Mouse (Mus musculus) liver, adult 2 months (tissue): ENCODE measurements at regions not wholly inside any gene's neighbourhood (a gene's known extent, or its start where the extent isn't known, plus 50 kb on each side); places are given as distances from the start of the nearest gene placed in this dataset.

Source experiments
- DNase-seq: peaks from one replicate; pipeline ENCODE4 v3.0.0-alpha.2; 2011; ENCODE audit warnings: low read depth, low spot score; ENCODE audit errors: extremely low read depth
- H3K27ac ChIP-seq: fragments of 200-500 bp; replicated peaks from 2 replicates; pipeline ENCODE4 v1.5.1; 2012; ENCODE audit warnings: low read depth, mild to moderate bottlenecking, control low read depth, inconsistent platforms, low read length; ENCODE audit not compliant: insufficient read depth
- H3K27me3 ChIP-seq: fragments of 200-500 bp; 2 replicates; pipeline ENCODE4 v1.6.1; 2012; ENCODE audit warnings: mild to moderate bottlenecking, moderate library complexity, low read length, inconsistent platforms; ENCODE audit not compliant: control insufficient read depth, insufficient read depth
- H3K36me3 ChIP-seq: fragments of 200-500 bp; 2 replicates; pipeline ENCODE4 v1.6.1; 2012; ENCODE audit warnings: low read length, inconsistent platforms; ENCODE audit not compliant: control insufficient read depth, insufficient read depth
- H3K4me1 ChIP-seq: fragments of 200-500 bp; 2 replicates; pipeline ENCODE4 v1.6.1; 2011; ENCODE audit warnings: low read length; ENCODE audit not compliant: control insufficient read depth, insufficient read depth
- H3K4me3 ChIP-seq: fragments of 200-500 bp; 2 replicates; pipeline ENCODE4 v1.5.1; 2011; ENCODE audit warnings: low read depth, mild to moderate bottlenecking, control low read depth, low read length, moderate library complexity; ENCODE audit not compliant: insufficient read depth
- H3K79me2 ChIP-seq: fragments of 200-500 bp; 2 replicates; pipeline ENCODE4 v1.6.1; 2012; ENCODE audit warnings: inconsistent platforms, mild to moderate bottlenecking, low read length, moderate library complexity; ENCODE audit not compliant: control insufficient read depth, insufficient read depth
- H3K9ac ChIP-seq: fragments of 200-500 bp; 2 replicates; pipeline ENCODE4 v1.6.1; 2012; ENCODE audit warnings: low read depth, mild to moderate bottlenecking, control low read depth, inconsistent platforms, low read length
- CTCF ChIP-seq: fragments of 200-500 bp; IDR thresholded peaks from 2 replicates; pipeline ENCODE4 v1.5.1; 2011; ENCODE audit warnings: low read depth, low read length, control low read depth
- POLR2A ChIP-seq: fragments of 200-500 bp; IDR thresholded peaks from 2 replicates; pipeline ENCODE4 v1.6.1; 2011; ENCODE audit warnings: low read length, control low read depth; ENCODE audit not compliant: insufficient read depth; ENCODE audit errors: extremely low read depth
- WGBS: fragments of 180-500 bp; shearing (Covaris S2); methylation state at CpG from one replicate; pipeline ENCODE4 v1.1.7; 2018; 5-methylcytosine and 5-hydroxymethylcytosine counted together

GRCm38 (mm10) chr2:137853399-137854259 lies 402.7 kb upstream of the Btbd3 start:
- TF ChIP-seq POLR2A (no peak), CTCF (no peak)
- no peaks in the 10 kb centered on the region for H3K79me2 ChIP-seq
- H3K36me3 ChIP-seq, result no peaks in the 10 kb centered on the region
- no peak overlapping the region for H3K27ac ChIP-seq
- H3K27me3 ChIP-seq, result no peaks in the 10 kb centered on the region
- WGBS, result 78% methylated on average over 10 of the region's 10 CpGs
- no peaks in the 10 kb centered on the region for H3K4me1 ChIP-seq
- H3K4me3 ChIP-seq, result no peak overlapping the region
- H3K9ac ChIP-seq, result no peak overlapping the region
- DNase-seq, result no peak

- DNase-seq, result no peak
- TF ChIP-seq POLR2A (no peak), CTCF (no peak)
- Histone ChIP-seq H3K27ac (no peak overlapping the region), H3K9ac (no peak overlapping the region), H3K36me3 (no peaks in the 10 kb centered on the region), H3K4me1 (no peaks in the 10 kb centered on the region), H3K4me3 (no peak overlapping the region), H3K27me3 (no peaks in the 10 kb centered on the region), H3K79me2 (no peaks in the 10 kb centered on the region)
- 25% methylated on average over 2 of the region's 2 CpGs for WGBS
These were observed 408.5 kb upstream of the Btbd3 start for GRCm38 (mm10) chr2:137847901-137848300.

GRCm38 (mm10) chr2:137827814-137828374 lies 428.5 kb upstream of the Btbd3 start:
- no peaks in the 10 kb centered on the region for H3K79me2 ChIP-seq
- no peak for DNase-seq
- WGBS, result 68% methylated on average over 8 of the region's 8 CpGs
- H3K27me3 ChIP-seq, result no peaks in the 10 kb centered on the region
- no peaks in the 10 kb centered on the region for H3K4me1 ChIP-seq
- H3K27ac ChIP-seq, result no peak overlapping the region
- TF ChIP-seq POLR2A (no peak), CTCF (no peak)
- H3K9ac ChIP-seq, result no peak overlapping the region
- no peaks in the 10 kb centered on the region for H3K36me3 ChIP-seq
- H3K4me3 ChIP-seq, result no peak overlapping the region

- DNase-seq, result no peak
- Histone ChIP-seq H3K79me2 (no peaks in the 10 kb centered on the region), H3K4me1 (no peaks in the 10 kb centered on the region), H3K27ac (no peak overlapping the region), H3K9ac (no peak overlapping the region), H3K36me3 (no peaks in the 10 kb centered on the region), H3K4me3 (no peak overlapping the region), H3K27me3 (no peaks in the 10 kb centered on the region)
- TF ChIP-seq CTCF (no peak), POLR2A (no peak)
- WGBS, result 87% methylated on average over 5 of the region's 5 CpGs
These were observed 434.9 kb upstream of the Btbd3 start for GRCm38 (mm10) chr2:137821344-137821916.

GRCm38 (mm10) chr2:137814945-137815344 lies 441.4 kb upstream of the Btbd3 start:
- no peak overlapping the region for H3K9ac ChIP-seq
- no peak overlapping the region for H3K4me3 ChIP-seq
- no peaks in the 10 kb centered on the region for H3K4me1 ChIP-seq
- H3K36me3 ChIP-seq, result no peaks in the 10 kb centered on the region
- TF ChIP-seq POLR2A, result no peak
- no peak for TF ChIP-seq CTCF
- no peaks in the 10 kb centered on the region for H3K79me2 ChIP-seq
- no peaks in the 10 kb centered on the region for H3K27me3 ChIP-seq
- H3K27ac ChIP-seq, result no peak overlapping the region
- WGBS, result 85% methylated on average over 1 of the region's 1 CpGs
- no peak for DNase-seq
